Mouse (Mus musculus) MEL (cell line): ENCODE measurements around the gene Ypel3.

Source experiments
- CTCF ChIP-seq, 3 experiments: IDR thresholded peaks in 2 of 3; conservative IDR thresholded peaks in 1 of 3; 2 replicates each; pipeline ENCODE4 v1.5.1; 2011 to 2012; ENCODE audit warnings: low read length in 3 of 3, low read depth in 2 of 3, mild to moderate bottlenecking in 2 of 3, improper control_type of control experiment in 1 of 3, inconsistent platforms in 1 of 3, mixed read lengths in 1 of 3, moderate library complexity in 1 of 3; ENCODE audit not compliant: control insufficient read depth in 1 of 3, insufficient read depth in 1 of 3, poor library complexity in 1 of 3, severe bottlenecking in 1 of 3
- ELF1 ChIP-seq: IDR thresholded peaks from 2 replicates; pipeline ENCODE4 v1.6.1; 2014; ENCODE audit warnings: low read depth, mild to moderate bottlenecking, inconsistent platforms, low read length, improper control_type of control experiment, moderate library complexity
- MEF2A ChIP-seq: IDR thresholded peaks from 2 replicates; pipeline ENCODE4 v1.6.1; 2014; ENCODE audit warnings: low read depth, mild to moderate bottlenecking, inconsistent platforms, low read length, improper control_type of control experiment; ENCODE audit not compliant: poor library complexity, insufficient replicate concordance, severe bottlenecking; ENCODE audit errors: extremely low read depth
- POLR2A ChIP-seq, 2 experiments: IDR thresholded peaks; 2 replicates each; pipeline ENCODE4 v1.6.1; 2011 to 2012; ENCODE audit warnings: low read length in 2 of 2, mild to moderate bottlenecking in 2 of 2, control low read depth in 1 of 2, improper control_type of control experiment in 1 of 2, low read depth in 1 of 2, moderate library complexity in 1 of 2; ENCODE audit not compliant: control insufficient read depth in 1 of 2, insufficient read depth in 1 of 2, poor library complexity in 1 of 2
- POLR2AphosphoS2 ChIP-seq: IDR thresholded peaks from 2 replicates; pipeline ENCODE4 v1.6.1; 2011; ENCODE audit warnings: low read length, improper control_type of control experiment
- ZC3H11A ChIP-seq: IDR thresholded peaks from 2 replicates; pipeline ENCODE4 v1.6.1; 2012; ENCODE audit warnings: low read depth, mild to moderate bottlenecking, inconsistent platforms, low read length, improper control_type of control experiment

DNA sequence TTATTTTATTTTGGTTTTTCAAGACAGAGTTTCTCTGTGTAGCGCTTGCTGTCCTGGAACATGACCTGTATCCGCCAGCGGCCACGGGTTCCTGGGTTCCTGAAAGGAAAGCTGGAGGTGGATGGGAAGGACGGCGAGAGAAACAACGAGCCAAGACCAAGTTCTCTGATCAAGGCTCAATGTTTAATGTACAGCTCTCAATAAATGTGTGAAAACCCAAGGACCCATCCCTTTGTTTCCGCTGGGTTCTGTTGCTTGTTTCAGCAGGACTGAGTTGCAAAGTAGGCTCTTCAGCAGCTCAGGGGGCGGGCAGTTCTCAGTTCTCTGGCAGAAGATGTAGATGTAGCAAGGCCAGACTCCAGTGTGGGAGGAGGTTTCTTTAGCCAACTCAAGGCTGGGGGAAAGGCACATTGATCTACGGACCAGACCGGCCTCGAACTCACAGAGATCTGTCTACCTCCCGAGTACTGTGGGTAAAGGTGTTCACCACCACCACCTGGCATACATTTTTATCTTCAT, 34.7 kb upstream of the Ypel3 start:
- TF ChIP-seq POLR2A (IDR thresholded peaks at IDR 0.05; ENCODE audit: control insufficient read depth in 1 of 2, insufficient read depth in 1 of 2, low read depth in 1 of 2, low read length in 2 of 2, poor library complexity in 1 of 2): no peak
- no peak for TF ChIP-seq ELF1
- TF ChIP-seq ZC3H11A: no peak
- no peak for TF ChIP-seq POLR2AphosphoS2
- no peak for TF ChIP-seq MEF2A
- no peak for TF ChIP-seq CTCF (IDR thresholded peaks at IDR 0.05 in 2 of 3, conservative IDR thresholded peaks at IDR 0.05 in 1 of 3; ENCODE audit: control insufficient read depth in 1 of 3, insufficient read depth in 1 of 3, low read depth in 2 of 3, low read length in 3 of 3, poor library complexity in 1 of 3, severe bottlenecking in 1 of 3)
